Mouse (Mus musculus) CH12.LX (cell line): ENCODE results near the gene Gprin3.

Experiments used
- CTCF ChIP-seq, 2 experiments: IDR thresholded peaks in 1 of 2; conservative IDR thresholded peaks in 1 of 2; 2 replicates each; pipeline ENCODE4 v1.5.1; 2011 to 2012; ENCODE audit warnings: low read depth in 2 of 2, low read length in 2 of 2, improper control_type of control experiment in 1 of 2, inconsistent platforms in 1 of 2, mild to moderate bottlenecking in 1 of 2, moderate library complexity in 1 of 2
- E2F4 ChIP-seq: IDR thresholded peaks from 2 replicates; pipeline ENCODE4 v1.6.1; 2011; ENCODE audit warnings: low read depth, low read length, improper control_type of control experiment; ENCODE audit not compliant: insufficient replicate concordance
- EP300 ChIP-seq: IDR thresholded peaks from 2 replicates; pipeline ENCODE4 v1.6.1; 2011; ENCODE audit warnings: low read length, improper control_type of control experiment
- GABPA ChIP-seq: IDR thresholded peaks from 2 replicates; pipeline ENCODE4 v1.6.1; 2012; ENCODE audit warnings: low read depth, low read length, improper control_type of control experiment, inconsistent platforms; ENCODE audit not compliant: insufficient replicate concordance
- HCFC1 ChIP-seq: IDR thresholded peaks from 2 replicates; pipeline ENCODE4 v1.6.1; 2012; ENCODE audit warnings: low read depth, mild to moderate bottlenecking, inconsistent platforms, low read length, improper control_type of control experiment
- KAT2A ChIP-seq: IDR thresholded peaks from 2 replicates; pipeline ENCODE4 v1.6.1; 2012; ENCODE audit warnings: low read length, improper control_type of control experiment, inconsistent platforms; ENCODE audit not compliant: insufficient replicate concordance
- MXI1 ChIP-seq: IDR thresholded peaks from 2 replicates; pipeline ENCODE4 v1.6.1; 2011; ENCODE audit warnings: mild to moderate bottlenecking, low read depth, low read length, improper control_type of control experiment
- POLR2A ChIP-seq: IDR thresholded peaks from 2 replicates; pipeline ENCODE4 v1.6.1; 2011; ENCODE audit warnings: low read depth, mild to moderate bottlenecking, improper control_type of control experiment, low read length
- RCOR1 ChIP-seq: conservative IDR thresholded peaks from 2 replicates; pipeline ENCODE4 v1.6.1; 2012; ENCODE audit warnings: low read depth, mild to moderate bottlenecking, inconsistent platforms, low read length, improper control_type of control experiment
- TCF12 ChIP-seq: IDR thresholded peaks from 2 replicates; pipeline ENCODE4 v1.6.1; 2014; ENCODE audit warnings: low read depth, mild to moderate bottlenecking, inconsistent platforms, low read length, improper control_type of control experiment
- ZC3H11A ChIP-seq: IDR thresholded peaks from 2 replicates; pipeline ENCODE4 v1.6.1; 2012; ENCODE audit warnings: low read depth, mild to moderate bottlenecking, inconsistent platforms, low read length, improper control_type of control experiment
- ZKSCAN1 ChIP-seq: IDR thresholded peaks from 2 replicates; pipeline ENCODE4 v1.6.1; 2012; ENCODE audit warnings: low read depth, inconsistent platforms, low read length, improper control_type of control experiment, borderline replicate concordance
- ZMIZ1 ChIP-seq: IDR thresholded peaks from 2 replicates; pipeline ENCODE4 v1.6.1; 2012; ENCODE audit warnings: low read depth, mild to moderate bottlenecking, inconsistent platforms, low read length, improper control_type of control experiment

GRCm38 (mm10) chr6:59315868-59316267 is 110.2 kb downstream of the Gprin3 start:
- TF ChIP-seq TCF12 (no peak), CTCF (conservative IDR thresholded peaks at IDR 0.05 in 1 of 2, IDR thresholded peaks at IDR 0.05 in 1 of 2; ENCODE audit: low read depth in 2 of 2, low read length in 2 of 2) (no peak), KAT2A (no peak), GABPA (no peak), E2F4 (no peak), POLR2A (no peak), ZKSCAN1 (no peak), HCFC1 (no peak), ZMIZ1 (no peak), MXI1 (no peak), ZC3H11A (no peak), RCOR1 (no peak), EP300 (peak; percentile 81)
